Mouse (Mus musculus): ENCODE measurements at regions not wholly inside any gene's neighbourhood (a gene's known extent, or its start where the extent isn't known, plus 50 kb on each side); places are given as distances from the start of the nearest gene placed in this dataset.

GRCm38 (mm10) chr14:48053151-48053550 is 67.5 kb upstream of the Peli2 start:
- TF ChIP-seq FLI1 (IDR thresholded peaks at IDR 0.05; ENCODE audit: low read length) (no peak), GATA1 (IDR thresholded peaks at IDR 0.05; ENCODE audit: borderline replicate concordance, low read length) (no peak)
